Mouse (Mus musculus) liver, adult 2 months (tissue): ENCODE data around the gene Cab39l. TPM values are rescaled to one million over a fixed set of nuclear protein-coding genes. Genes with fewer than 3 reads are reported as not detected.

Source experiments
- DNase-seq: peaks from one replicate; pipeline ENCODE4 v3.0.0-alpha.2; 2011; ENCODE audit warnings: low read depth, low spot score; ENCODE audit errors: extremely low read depth
- H3K27ac ChIP-seq: fragments of 200-500 bp; replicated peaks from 2 replicates; pipeline ENCODE4 v1.5.1; 2012; ENCODE audit warnings: low read depth, mild to moderate bottlenecking, control low read depth, inconsistent platforms, low read length; ENCODE audit not compliant: insufficient read depth
- H3K27me3 ChIP-seq: fragments of 200-500 bp; 2 replicates; pipeline ENCODE4 v1.6.1; 2012; ENCODE audit warnings: mild to moderate bottlenecking, moderate library complexity, low read length, inconsistent platforms; ENCODE audit not compliant: control insufficient read depth, insufficient read depth
- H3K36me3 ChIP-seq: fragments of 200-500 bp; 2 replicates; pipeline ENCODE4 v1.6.1; 2012; ENCODE audit warnings: low read length, inconsistent platforms; ENCODE audit not compliant: control insufficient read depth, insufficient read depth
- H3K4me1 ChIP-seq: fragments of 200-500 bp; 2 replicates; pipeline ENCODE4 v1.6.1; 2011; ENCODE audit warnings: low read length; ENCODE audit not compliant: control insufficient read depth, insufficient read depth
- H3K4me3 ChIP-seq: fragments of 200-500 bp; 2 replicates; pipeline ENCODE4 v1.5.1; 2011; ENCODE audit warnings: low read depth, mild to moderate bottlenecking, control low read depth, low read length, moderate library complexity; ENCODE audit not compliant: insufficient read depth
- H3K79me2 ChIP-seq: fragments of 200-500 bp; 2 replicates; pipeline ENCODE4 v1.6.1; 2012; ENCODE audit warnings: inconsistent platforms, mild to moderate bottlenecking, low read length, moderate library complexity; ENCODE audit not compliant: control insufficient read depth, insufficient read depth
- H3K9ac ChIP-seq: fragments of 200-500 bp; 2 replicates; pipeline ENCODE4 v1.6.1; 2012; ENCODE audit warnings: low read depth, mild to moderate bottlenecking, control low read depth, inconsistent platforms, low read length
- CTCF ChIP-seq: fragments of 200-500 bp; IDR thresholded peaks from 2 replicates; pipeline ENCODE4 v1.5.1; 2011; ENCODE audit warnings: low read depth, low read length, control low read depth
- POLR2A ChIP-seq: fragments of 200-500 bp; IDR thresholded peaks from 2 replicates; pipeline ENCODE4 v1.6.1; 2011; ENCODE audit warnings: low read length, control low read depth; ENCODE audit not compliant: insufficient read depth; ENCODE audit errors: extremely low read depth
- WGBS: fragments of 180-500 bp; shearing (Covaris S2); methylation state at CpG from one replicate; pipeline ENCODE4 v1.1.7; 2018; 5-methylcytosine and 5-hydroxymethylcytosine counted together
- polyA plus RNA-seq: library from polyadenylated mRNA; depleted of rRNA; stranded (reverse); fragments of >200 nt; gene quantifications from 2 replicates; pipeline ENCODE4 v1.2.3, GENCODE M21; 2012
- total RNA-seq: library from RNA; depleted of rRNA; stranded (reverse); fragments of >200 nt; gene quantifications from 2 replicates; pipeline ENCODE4 v1.2.3, GENCODE M21; 2014

Gene Cab39l
- total and polyA plus RNA-seq, 2 experiments: 13.6 to 47.6 TPM

DNA sequence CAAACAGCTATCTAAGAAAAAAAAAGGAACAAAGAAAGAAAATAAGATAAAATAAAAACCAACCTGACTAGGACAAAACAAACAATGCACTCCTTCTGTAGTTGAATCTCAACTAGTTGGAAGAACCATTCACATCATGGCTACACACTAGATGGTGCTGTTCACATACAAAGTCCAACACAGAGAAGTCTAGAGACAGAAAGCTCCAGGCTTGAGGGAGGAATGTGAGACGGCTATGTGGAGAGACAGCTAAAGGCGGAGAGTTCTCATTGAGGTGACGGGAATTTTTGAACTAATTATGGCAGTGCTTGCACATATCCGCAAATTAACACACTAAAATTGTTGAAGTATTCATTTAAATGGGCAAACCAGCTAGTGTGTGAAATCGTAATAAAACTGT lies 113.3 kb downstream of the Cab39l start:
- 85% methylated on average over 5 of the region's 5 CpGs for WGBS
- no peak overlapping the region for H3K9ac ChIP-seq

GRCm38 (mm10) chr14:59555018-59555417 lies 114.2 kb downstream of the Cab39l start:
- Histone ChIP-seq H3K36me3 (no peaks in the 10 kb centered on the region), H3K9ac (no peak overlapping the region), H3K4me1 (peaks cover 22% of the 10 kb centered on the region), H3K27ac (no peak overlapping the region), H3K4me3 (no peak overlapping the region), H3K27me3 (no peaks in the 10 kb centered on the region), H3K79me2 (no peaks in the 10 kb centered on the region)
- WGBS: 72% methylated on average over 8 of the region's 8 CpGs
- no peak for TF ChIP-seq POLR2A
- no peak for TF ChIP-seq CTCF
- DNase-seq: no peak

More for the DNA sequence above, 113.3 kb downstream of the Cab39l start:
- TF ChIP-seq CTCF (no peak), POLR2A (no peak)
- H3K4me3 ChIP-seq: no peak overlapping the region
- no peak overlapping the region for H3K27ac ChIP-seq
- peaks cover 22% of the 10 kb centered on the region for H3K4me1 ChIP-seq
- no peak for DNase-seq
- no peaks in the 10 kb centered on the region for H3K79me2 ChIP-seq
- no peaks in the 10 kb centered on the region for H3K36me3 ChIP-seq
- no peaks in the 10 kb centered on the region for H3K27me3 ChIP-seq

- Histone ChIP-seq H3K27me3 (no peaks in the 10 kb centered on the region), H3K4me1 (peaks cover 17% of the 10 kb centered on the region), H3K79me2 (no peaks in the 10 kb centered on the region), H3K9ac (peak overlapping the region; percentile 71), H3K36me3 (no peaks in the 10 kb centered on the region), H3K4me3 (peak overlapping the region; percentile 56), H3K27ac (no peak overlapping the region)
- 46% methylated on average over 13 of the region's 13 CpGs for WGBS
- DNase-seq: peak; percentile 44
- TF ChIP-seq POLR2A: no peak
- peak; percentile 43 for TF ChIP-seq CTCF
These were observed 115.3 kb downstream of the Cab39l start for GRCm38 (mm10) chr14:59555928-59556531.

GRCm38 (mm10) chr14:59557071-59557470 lies 116.3 kb downstream of the Cab39l start:
- no peaks in the 10 kb centered on the region for H3K79me2 ChIP-seq
- no peak overlapping the region for H3K9ac ChIP-seq
- no peak for TF ChIP-seq POLR2A
- TF ChIP-seq CTCF: no peak
- no peak overlapping the region for H3K27ac ChIP-seq
- no peaks in the 10 kb centered on the region for H3K27me3 ChIP-seq
- WGBS: 70% methylated on average over 4 of the region's 4 CpGs
- 0 out of 2 replicates have a peak, but pooled peaks cover 1% of the 10 kb centered on the region for H3K36me3 ChIP-seq
- H3K4me3 ChIP-seq: no peak overlapping the region
- peaks cover 7% of the 10 kb centered on the region for H3K4me1 ChIP-seq
- no peak for DNase-seq

- Histone ChIP-seq H3K79me2 (no peaks in the 10 kb centered on the region), H3K36me3 (0 out of 2 replicates have a peak, but pooled peaks cover 3% of the 10 kb centered on the region), H3K9ac (no peak overlapping the region), H3K27me3 (no peaks in the 10 kb centered on the region), H3K4me1 (peaks cover 3% of the 10 kb centered on the region), H3K27ac (no peak overlapping the region), H3K4me3 (no peak overlapping the region)
- 69% methylated on average over 1 of the region's 1 CpGs for WGBS
- no peak for DNase-seq
- TF ChIP-seq POLR2A: no peak
- TF ChIP-seq CTCF: no peak
These were observed 117.1 kb downstream of the Cab39l start for GRCm38 (mm10) chr14:59557886-59558285.

DNA sequence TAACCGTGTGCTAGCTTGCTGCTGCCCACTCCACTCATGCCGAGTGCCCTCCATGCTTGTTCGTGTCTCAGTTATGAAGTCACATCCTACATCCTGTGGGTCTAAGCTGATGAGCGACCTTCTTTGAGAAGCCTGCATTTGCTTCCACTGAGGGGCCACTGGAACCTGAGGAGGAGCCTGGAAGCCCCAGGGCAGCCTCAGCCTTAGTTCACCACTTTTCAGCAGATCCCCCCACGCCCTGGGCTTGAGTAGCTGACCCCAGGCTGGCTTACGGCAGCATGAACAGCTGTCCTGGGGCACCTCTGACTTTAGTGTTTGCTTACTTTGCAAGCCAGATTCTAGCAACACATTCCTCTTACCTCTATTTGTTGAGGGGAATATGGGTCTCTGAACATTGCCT lies 126.0 kb downstream of the Cab39l start:
- no peaks in the 10 kb centered on the region for H3K27me3 ChIP-seq
- no peak overlapping the region for H3K27ac ChIP-seq
- H3K4me1 ChIP-seq: no peaks in the 10 kb centered on the region
- 98% methylated on average over 6 of the region's 6 CpGs for WGBS
- peaks cover 35% of the 10 kb centered on the region for H3K36me3 ChIP-seq
- no peak overlapping the region for H3K4me3 ChIP-seq
- TF ChIP-seq CTCF (no peak), POLR2A (no peak)
- no peaks in the 10 kb centered on the region for H3K79me2 ChIP-seq
- H3K9ac ChIP-seq: no peak overlapping the region
- DNase-seq: no peak
